Mouse (Mus musculus) forebrain, embryonic 14.5 days (tissue): ENCODE results near the gene Mrap. TPM values are rescaled to one million over a fixed set of nuclear protein-coding genes. Genes with fewer than 3 reads are reported as not detected.

ENCODE experiments used
- ATAC-seq: fragments of 200-750 bp; cut with Nextera tagmentation; 2 replicates; pipeline ENCODE4 v1.8.0; 2017; ENCODE audit warnings: mild to moderate bottlenecking, moderate library complexity
- DNase-seq: peaks from one replicate; pipeline ENCODE4 v3.0.0-alpha.2; 2015; ENCODE audit warnings: low spot score
- H3K27ac ChIP-seq: fragments of 300-500 bp; sonication (generic); 2 replicates; pipeline ENCODE4 v1.5.1; 2014; ENCODE audit warnings: low read depth, mild to moderate bottlenecking, control low read depth, low read length, moderate library complexity
- H3K27me3 ChIP-seq: fragments of 300-500 bp; sonication (generic); replicated peaks from 2 replicates; pipeline ENCODE4 v1.6.1; 2014; ENCODE audit warnings: low read length, control low read depth, mixed read lengths; ENCODE audit not compliant: control insufficient read depth, insufficient read depth
- H3K36me3 ChIP-seq: fragments of 300-500 bp; sonication (generic); 2 replicates; pipeline ENCODE4 v1.6.1; 2014; ENCODE audit warnings: low read length, control low read depth; ENCODE audit not compliant: control insufficient read depth, insufficient read depth
- H3K4me1 ChIP-seq: fragments of 300-500 bp; sonication (generic); 2 replicates; pipeline ENCODE4 v1.6.1; 2014; ENCODE audit warnings: antibody characterized with exemption, low read length, control low read depth; ENCODE audit not compliant: control insufficient read depth, insufficient read depth
- H3K4me2 ChIP-seq: fragments of 300-500 bp; sonication (generic); 2 replicates; pipeline ENCODE4 v1.6.1; 2014; ENCODE audit warnings: mild to moderate bottlenecking, control low read depth, low read length
- H3K4me3 ChIP-seq: fragments of 300-500 bp; sonication (generic); 2 replicates; pipeline ENCODE4 v1.5.1; 2014; ENCODE audit warnings: low read depth, low read length, control low read depth
- H3K9ac ChIP-seq: fragments of 300-500 bp; sonication (generic); 2 replicates; pipeline ENCODE4 v1.6.1; 2014; ENCODE audit warnings: mild to moderate bottlenecking, low read length, control low read depth, moderate library complexity
- H3K9me3 ChIP-seq: fragments of 300-500 bp; sonication (generic); replicated peaks from 2 replicates; pipeline ENCODE4 v1.6.1; 2016; ENCODE audit warnings: low read length, control low read depth, mixed read lengths; ENCODE audit not compliant: control insufficient read depth
- WGBS: fragments of 180-500 bp; shearing (Covaris S2); extraction: QIAGEN DNeasy Blood & Tissue Kit; methylation state at CpG from one replicate; pipeline ENCODE4 v1.1.7; 2014; 5-methylcytosine and 5-hydroxymethylcytosine counted together
- polyA plus RNA-seq: library from polyadenylated mRNA; unstranded; fragments of >200 nt; fragmentation: Nextera tagmentation; extraction: Ambion mirVana; gene quantifications from 2 replicates; pipeline ENCODE4 v1.2.1, GENCODE M21; 2014

Gene Mrap
- polyA plus RNA-seq, 1 experiment from 2014 or later: 0.23 TPM

DNA sequence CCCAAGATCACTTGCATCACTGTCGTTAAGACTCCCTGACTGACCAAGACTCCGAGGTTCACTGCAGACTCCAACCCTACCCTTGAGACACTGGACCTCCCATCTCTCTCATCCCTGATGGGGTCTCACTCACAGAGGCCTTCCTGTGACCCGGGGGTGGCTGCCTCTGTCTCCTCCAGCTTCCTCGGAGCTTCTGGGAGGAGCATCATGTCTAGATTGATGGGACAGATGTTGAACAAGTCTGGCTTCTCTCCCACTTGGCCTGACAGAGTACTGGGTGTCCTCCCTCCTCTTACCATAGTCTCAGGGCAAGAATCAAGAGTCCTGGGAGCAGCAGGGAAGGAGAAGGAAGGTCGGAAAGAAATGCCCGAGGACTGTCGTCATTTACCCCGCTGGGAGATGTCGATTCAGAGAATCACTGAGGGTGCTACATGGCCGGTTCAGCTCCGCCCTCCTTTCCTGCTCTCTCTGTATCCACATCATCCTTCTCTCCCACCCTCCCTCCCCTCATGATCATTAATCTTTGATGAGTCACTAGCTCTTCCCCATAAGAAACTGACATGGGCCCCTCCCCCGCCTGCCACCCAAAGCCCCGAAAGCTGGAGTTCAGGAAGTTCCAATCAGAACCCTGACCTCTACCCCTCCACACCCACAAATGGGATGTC is 33.7 kb upstream of the Mrap start:
- Histone ChIP-seq H3K4me3 (no peak overlapping the region), H3K36me3 (no peaks in the 10 kb centered on the region), H3K4me1 (peaks cover 5% of the 10 kb centered on the region; the same call in 1 of the 2 replicates), H3K27ac (no peak overlapping the region), H3K9me3 (no peaks in the 10 kb centered on the region), H3K9ac (no peak overlapping the region), H3K4me2 (no peak overlapping the region), H3K27me3 (no peaks in the 10 kb centered on the region)
- DNase-seq (no peak), ATAC-seq (no peak)
- 92% methylated on average over 13 of the region's 13 CpGs for WGBS

DNA sequence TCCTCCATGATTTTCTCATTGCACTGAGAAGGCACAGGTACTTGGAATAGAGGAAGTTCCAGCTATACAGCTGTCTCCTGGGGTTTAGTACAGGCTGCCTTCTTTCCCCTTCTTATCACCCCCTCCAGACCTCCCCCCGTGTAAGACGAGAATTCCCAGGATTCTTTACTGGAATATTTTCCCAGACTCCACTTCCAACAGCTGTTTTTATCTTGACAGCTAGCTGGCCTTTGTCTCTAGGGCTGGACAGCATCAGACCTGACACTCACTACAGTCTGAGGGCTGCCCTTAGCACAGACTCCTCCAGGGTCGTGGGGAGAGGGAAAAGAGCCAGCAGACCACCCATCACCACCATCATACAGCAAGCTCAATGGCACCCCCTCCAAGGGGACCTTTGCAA is 31.7 kb upstream of the Mrap start:
- WGBS: 59% methylated on average over 3 of the region's 3 CpGs
- ATAC-seq: no peak
- no peak overlapping the region for H3K9ac ChIP-seq

DNA sequence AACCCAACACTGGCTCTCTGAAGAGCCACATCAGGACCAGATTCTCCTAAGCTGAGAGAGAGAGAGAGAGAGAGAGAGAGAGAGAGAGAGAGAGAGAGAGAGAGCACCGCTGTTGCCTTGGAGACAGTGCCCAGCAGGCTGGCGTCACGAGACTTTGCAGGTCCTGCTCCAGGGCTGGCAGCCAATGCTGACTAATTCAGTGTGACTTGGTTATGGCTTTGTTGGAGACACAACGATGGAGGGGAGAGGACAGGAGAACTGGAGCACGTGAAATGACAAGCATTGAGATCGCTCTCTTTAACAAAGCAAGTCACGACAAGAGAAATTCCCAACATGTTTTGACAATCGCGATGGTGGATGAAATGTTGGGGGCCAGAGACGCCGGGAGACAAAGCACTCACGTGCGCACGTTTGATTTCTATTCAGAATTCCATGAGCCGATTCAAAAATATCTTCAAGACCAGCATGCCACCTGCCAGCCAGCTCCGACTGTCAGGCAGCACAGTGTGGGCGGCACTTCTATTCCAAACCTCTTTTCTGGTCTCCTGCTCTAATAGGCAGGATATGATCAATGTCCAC is 28.2 kb upstream of the Mrap start:
- H3K4me3 ChIP-seq: peak overlapping the region; percentile 20
- H3K27ac ChIP-seq: peak overlapping the region; percentile 85
- ATAC-seq (peak; percentile 92), DNase-seq (peak; percentile 95)
- H3K4me1 ChIP-seq: peaks cover 17% of the 10 kb centered on the region
- peak overlapping the region; percentile 56 for H3K4me2 ChIP-seq
- no peaks in the 10 kb centered on the region for H3K36me3 ChIP-seq
- H3K9ac ChIP-seq: peak overlapping the region; percentile 51
- no peaks in the 10 kb centered on the region for H3K27me3 ChIP-seq
- H3K9me3 ChIP-seq: no peaks in the 10 kb centered on the region
- WGBS: 8% methylated on average over 17 of the region's 17 CpGs

More for the DNA sequence above, 31.7 kb upstream of the Mrap start:
- peaks cover 17% of the 10 kb centered on the region for H3K4me1 ChIP-seq
- H3K27ac ChIP-seq: no peak overlapping the region
- H3K36me3 ChIP-seq: no peaks in the 10 kb centered on the region
- H3K27me3 ChIP-seq: no peaks in the 10 kb centered on the region
- no peak overlapping the region for H3K4me3 ChIP-seq
- DNase-seq: no peak
- H3K4me2 ChIP-seq: no peak overlapping the region
- no peaks in the 10 kb centered on the region for H3K9me3 ChIP-seq

DNA sequence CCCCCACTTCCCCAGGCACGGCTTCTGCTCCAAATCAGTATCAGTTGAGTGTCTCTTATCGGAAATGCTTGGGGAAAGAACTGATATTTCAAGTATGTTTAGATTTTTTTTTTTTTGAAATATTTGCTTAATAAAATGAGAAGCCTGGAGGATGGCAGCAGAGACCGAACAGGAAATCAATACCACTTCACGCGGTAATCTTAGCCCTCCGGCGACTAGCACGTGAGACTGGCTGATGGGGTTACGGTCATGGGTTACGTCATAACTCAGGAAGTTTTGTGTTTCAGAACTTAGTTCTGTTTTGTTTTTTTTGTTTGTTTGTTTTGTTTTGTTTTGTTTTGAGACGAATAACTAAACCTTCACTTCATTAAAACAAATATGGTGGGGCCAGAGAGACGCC is 27.7 kb upstream of the Mrap start:
- 83% methylated on average over 12 of the region's 12 CpGs for WGBS
- Histone ChIP-seq H3K4me1 (peaks cover 17% of the 10 kb centered on the region), H3K9me3 (no peaks in the 10 kb centered on the region), H3K4me3 (peak overlapping the region; percentile 20), H3K36me3 (no peaks in the 10 kb centered on the region), H3K9ac (peak overlapping the region; percentile 51), H3K27ac (peak overlapping the region; percentile 85), H3K27me3 (no peaks in the 10 kb centered on the region), H3K4me2 (peak overlapping the region; percentile 56)
- ATAC-seq (no peak), DNase-seq (no peak)

DNA sequence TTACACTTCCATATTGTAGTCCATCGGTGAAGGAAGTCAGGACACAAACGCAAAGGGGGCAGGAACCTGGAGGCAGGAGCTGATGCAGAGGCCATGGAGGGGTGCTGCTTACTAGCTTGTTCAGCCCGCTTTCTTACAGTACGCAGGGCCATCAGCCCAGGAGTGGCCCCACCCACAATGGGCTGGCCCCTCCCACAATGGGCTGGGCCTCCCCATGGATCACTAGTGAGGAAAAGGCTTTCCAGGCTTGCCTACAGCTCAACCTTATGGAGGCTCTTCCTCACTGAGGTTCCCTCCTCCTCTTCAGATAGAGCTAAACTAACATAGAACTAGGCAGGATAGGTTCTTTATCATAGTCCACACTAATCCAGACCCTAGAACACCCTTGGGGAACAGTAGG is 14.0 kb upstream of the Mrap start:
- peaks cover 7% of the 10 kb centered on the region for H3K4me1 ChIP-seq
- no peak overlapping the region for H3K4me3 ChIP-seq
- WGBS: 100% methylated on average over 4 of the region's 4 CpGs
- ATAC-seq (no peak), DNase-seq (no peak)
- no peaks in the 10 kb centered on the region for H3K27me3 ChIP-seq
- no peak overlapping the region for H3K27ac ChIP-seq
- H3K36me3 ChIP-seq: peaks cover 17% of the 10 kb centered on the region; the same call in 1 of the 2 replicates
- H3K9ac ChIP-seq: no peak overlapping the region
- no peaks in the 10 kb centered on the region for H3K9me3 ChIP-seq
- no peak overlapping the region for H3K4me2 ChIP-seq

DNA sequence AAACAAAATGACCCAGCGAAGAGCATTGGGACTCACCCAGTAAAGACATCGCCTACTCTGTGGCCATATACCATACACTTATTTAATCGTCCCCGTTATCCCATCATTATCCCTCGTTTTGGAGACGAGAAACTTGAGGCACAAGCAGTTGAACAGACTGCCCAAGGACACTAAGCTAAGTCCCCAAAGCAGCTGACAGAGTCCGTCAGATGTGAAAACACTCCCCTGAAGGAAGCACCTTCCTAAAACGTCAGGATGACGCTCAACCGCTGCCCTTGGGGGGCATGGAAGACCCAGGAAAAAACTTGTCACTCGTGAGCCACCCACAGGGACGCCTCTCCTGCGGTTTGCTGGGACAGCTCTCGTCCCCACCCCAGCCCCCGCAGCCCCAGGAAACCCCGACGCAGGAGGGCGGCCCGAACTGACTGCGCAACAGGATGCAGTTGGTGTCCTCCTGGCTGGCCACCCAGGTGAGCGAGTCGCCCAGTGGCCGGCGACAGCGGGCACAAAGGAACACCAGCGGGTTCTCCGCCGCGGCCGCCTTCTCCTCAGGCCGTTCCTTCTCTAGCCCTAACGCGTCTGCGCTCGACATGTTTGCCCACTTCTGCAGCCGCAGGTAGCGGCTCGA is 11.3 kb upstream of the Mrap start:
- Histone ChIP-seq H3K27ac (no peak overlapping the region), H3K4me1 (peaks cover 7% of the 10 kb centered on the region), H3K9me3 (no peaks in the 10 kb centered on the region), H3K9ac (peak overlapping the region; percentile 79), H3K36me3 (peaks cover 4% of the 10 kb centered on the region; the same call in 1 of the 2 replicates), H3K4me3 (peak overlapping the region; percentile 77), H3K4me2 (peak overlapping the region; percentile 96), H3K27me3 (no peaks in the 10 kb centered on the region)
- WGBS: 6% methylated on average over 38 of the region's 38 CpGs
- no peak for DNase-seq
- ATAC-seq: peak; percentile 57

DNA sequence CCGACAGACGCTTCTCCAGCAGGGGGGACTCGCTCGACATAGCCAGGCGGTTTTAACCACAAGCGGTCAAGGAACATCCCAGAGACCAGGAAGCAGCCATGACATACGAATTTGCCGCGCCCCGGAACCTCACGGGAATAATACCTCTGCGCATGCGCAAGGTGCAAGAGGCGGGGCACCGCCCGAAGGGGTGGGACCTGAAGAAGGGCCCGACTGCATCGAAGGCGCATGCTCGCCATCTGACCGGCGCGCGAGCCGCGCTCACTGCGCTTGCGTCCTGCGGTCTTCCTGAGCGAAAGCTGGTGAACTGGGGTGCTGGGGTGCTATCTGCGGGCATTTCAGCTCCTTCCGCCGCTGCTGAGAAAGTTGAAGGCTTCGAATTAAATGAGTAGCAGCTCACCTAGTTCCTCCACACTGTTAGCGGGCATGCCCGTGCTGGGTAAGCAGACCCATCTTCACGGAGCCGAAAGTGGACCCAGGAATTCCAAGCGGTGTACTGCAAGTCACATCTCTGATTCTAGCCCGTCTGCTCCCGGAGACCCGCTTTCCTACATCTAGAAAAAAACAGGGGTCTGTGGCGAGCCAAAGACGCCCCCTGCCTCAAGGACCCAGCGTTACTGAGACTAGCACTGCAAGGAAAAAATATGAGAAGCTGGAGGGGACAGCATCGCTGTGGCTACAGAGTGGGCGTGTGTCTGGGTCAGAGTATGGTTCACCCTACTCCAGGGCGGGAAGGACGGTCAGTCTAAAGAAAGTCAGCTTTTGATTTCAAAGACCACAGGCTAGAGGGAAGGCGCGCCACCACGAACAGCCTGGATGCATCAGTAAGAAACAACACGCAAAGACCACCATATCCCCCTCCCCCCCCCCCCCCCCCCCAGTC is 10.5 kb upstream of the Mrap start, which contains the start of gene Mis18a:
TSS of gene Mis18a (minus strand) at position 172 of the 883 bp plus-strand sequence.
- Histone ChIP-seq H3K27me3 (no peaks in the 10 kb centered on the region), H3K4me3 (peak within 1 kb of the TSS; percentile 77)

DNA sequence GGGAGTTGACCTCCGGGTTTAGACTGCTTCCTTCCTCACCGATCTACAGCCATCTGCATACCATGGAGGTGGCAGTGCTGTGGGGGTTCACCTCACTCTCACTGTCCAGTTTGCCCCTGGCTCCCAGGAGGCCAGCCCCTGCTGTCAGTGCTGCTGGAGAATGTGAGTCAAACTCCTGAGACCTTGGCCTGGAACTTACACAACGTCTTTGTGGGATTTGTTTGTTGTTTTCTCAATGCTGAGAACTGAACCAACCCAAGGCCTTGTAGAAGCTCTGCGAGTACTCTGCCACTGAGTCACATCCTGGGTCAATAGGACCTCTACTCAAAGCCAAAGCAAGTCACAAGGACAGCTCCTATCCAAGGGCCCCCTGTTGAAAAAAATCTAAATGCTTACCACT is 2.4 kb upstream of the Mrap start:
- ATAC-seq (no peak), DNase-seq (no peak)
- H3K9ac ChIP-seq: no peak overlapping the region
- no peaks in the 10 kb centered on the region for H3K27me3 ChIP-seq
- H3K4me2 ChIP-seq: no peak overlapping the region
- no peaks in the 10 kb centered on the region for H3K4me1 ChIP-seq
- no peaks in the 10 kb centered on the region for H3K9me3 ChIP-seq
- H3K36me3 ChIP-seq: no peaks in the 10 kb centered on the region
- no peak overlapping the region for H3K27ac ChIP-seq
- H3K4me3 ChIP-seq: no peak overlapping the region
- WGBS: 81% methylated on average over 4 of the region's 4 CpGs

More for the DNA sequence above, 10.5 kb upstream of the Mrap start, which contains the start of gene Mis18a:
- H3K27ac ChIP-seq: peak within 1 kb of the TSS; percentile 21; the same call in 1 of the 2 replicates
- peak within 1 kb of the TSS; percentile 96 for H3K4me2 ChIP-seq
- DNase-seq: peak; percentile 98
- peaks cover 7% of the 10 kb centered on the region for H3K4me1 ChIP-seq
- 0 out of 2 replicates have a peak, but pooled peaks cover 4% of the 10 kb centered on the region for H3K36me3 ChIP-seq
- WGBS: 2% methylated on average over 53 of the region's 53 CpGs
- peak within 1 kb of the TSS; percentile 79 for H3K9ac ChIP-seq
- ATAC-seq: peak; percentile 98
- no peaks in the 10 kb centered on the region for H3K9me3 ChIP-seq
